Mouse (Mus musculus) brain, embryonic 18.5 days (tissue): ENCODE measurements around the gene Smarcc2.

Source experiments
- DNase-seq: peaks from one replicate; pipeline ENCODE4 v3.0.0-alpha.2; 2012; ENCODE audit warnings: low read depth, low spot score

The Smarcc2 gene

DNA sequence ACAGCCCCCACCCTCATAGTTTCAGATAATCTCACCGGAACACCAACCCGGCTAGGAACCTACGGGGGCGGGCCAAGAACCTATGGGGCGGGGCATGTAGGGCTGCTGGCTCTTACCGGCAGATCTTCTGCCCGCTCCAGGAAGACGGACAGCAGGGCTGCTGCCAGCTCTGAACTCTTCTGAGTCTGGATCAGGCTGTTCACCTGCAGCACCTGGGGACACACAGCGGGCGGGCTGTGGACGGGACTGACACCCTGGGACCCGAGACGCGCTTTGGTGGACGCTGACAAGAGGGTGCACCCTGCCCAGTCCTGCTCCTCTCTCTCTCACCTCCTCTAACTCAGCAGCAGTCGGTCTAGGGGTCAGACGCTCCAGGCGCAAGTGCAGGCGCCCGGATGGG lies 57.0 kb downstream of the Smarcc2 start:
- no peak for DNase-seq

DNA sequence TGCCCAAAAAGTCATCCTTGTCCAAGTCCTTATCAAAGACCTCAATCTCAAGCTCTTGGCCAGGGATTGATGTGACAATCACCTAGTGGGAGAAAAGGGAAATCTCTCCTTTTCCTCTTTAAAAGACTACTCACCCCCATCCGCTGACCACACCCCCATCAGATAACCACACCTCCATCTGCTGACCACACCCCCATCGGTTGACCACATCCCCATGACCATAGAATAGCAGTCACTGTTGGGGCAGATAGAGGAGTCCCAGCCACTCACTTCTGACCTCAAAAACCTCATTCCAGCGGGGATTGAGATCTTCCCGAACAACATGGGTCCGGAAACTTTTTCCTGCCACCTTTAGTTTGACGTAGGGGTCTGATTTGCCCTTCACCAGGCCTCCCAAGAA lies 57.6 kb downstream of the Smarcc2 start:
- DNase-seq: no peak

DNA sequence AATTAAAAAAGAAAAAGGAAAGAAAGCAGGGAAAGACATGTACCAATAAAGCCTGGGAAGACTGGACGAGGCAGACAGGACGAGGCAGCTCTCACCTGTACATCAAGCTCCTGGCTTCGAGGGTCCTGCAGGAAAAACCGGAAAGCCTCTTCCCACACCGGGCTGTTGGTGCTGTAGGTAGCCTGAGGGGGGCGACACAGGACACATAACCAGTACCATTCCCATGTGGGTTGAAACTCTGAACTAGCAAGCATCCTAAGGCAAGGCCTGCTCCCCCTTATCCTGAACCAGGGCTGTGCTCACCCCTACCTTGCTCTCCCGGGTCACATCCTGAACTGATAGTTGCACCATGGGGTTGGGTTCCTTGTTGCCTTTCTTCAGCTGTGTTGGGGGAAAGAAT lies 59.8 kb downstream of the Smarcc2 start:
- DNase-seq: no peak

DNA sequence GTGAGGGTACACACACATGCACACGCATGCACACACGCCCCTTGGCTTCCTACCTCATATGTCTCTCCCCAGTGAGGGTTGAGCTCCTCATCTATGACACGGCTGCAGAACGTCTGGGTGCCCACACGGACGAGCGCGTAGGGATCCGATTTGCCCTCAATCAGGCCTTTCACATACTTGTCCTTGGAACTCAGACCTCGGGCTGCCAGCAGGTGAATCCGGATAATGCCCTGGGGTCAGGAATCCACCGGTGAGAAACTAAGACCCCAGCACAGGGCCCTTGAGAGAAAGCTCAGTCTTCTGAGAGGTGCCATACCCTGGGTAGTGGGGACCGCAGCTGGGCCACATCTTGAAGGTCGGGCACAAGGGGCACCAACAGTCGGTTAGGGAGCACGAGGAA lies 61.5 kb downstream of the Smarcc2 start:
- DNase-seq: no peak

DNA sequence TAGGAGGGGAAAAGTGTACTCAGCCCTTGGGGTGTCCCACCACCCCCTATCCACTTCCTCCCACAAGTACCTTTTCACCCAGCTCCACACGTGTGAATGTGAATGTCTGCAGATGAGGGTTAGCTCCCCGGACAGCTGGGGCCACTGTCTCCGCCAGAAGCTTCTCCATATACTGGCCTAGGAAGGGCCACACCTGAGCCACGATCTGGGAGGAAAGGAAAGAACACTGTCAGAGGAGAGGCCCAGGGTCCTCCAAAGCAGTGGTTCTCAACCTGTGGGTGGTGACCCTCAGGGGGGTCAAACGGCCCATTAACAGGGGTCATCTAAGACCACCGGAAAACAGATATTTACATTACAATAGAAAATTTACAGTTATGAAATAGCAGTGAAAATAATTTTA lies 63.3 kb downstream of the Smarcc2 start:
- DNase-seq: no peak

DNA sequence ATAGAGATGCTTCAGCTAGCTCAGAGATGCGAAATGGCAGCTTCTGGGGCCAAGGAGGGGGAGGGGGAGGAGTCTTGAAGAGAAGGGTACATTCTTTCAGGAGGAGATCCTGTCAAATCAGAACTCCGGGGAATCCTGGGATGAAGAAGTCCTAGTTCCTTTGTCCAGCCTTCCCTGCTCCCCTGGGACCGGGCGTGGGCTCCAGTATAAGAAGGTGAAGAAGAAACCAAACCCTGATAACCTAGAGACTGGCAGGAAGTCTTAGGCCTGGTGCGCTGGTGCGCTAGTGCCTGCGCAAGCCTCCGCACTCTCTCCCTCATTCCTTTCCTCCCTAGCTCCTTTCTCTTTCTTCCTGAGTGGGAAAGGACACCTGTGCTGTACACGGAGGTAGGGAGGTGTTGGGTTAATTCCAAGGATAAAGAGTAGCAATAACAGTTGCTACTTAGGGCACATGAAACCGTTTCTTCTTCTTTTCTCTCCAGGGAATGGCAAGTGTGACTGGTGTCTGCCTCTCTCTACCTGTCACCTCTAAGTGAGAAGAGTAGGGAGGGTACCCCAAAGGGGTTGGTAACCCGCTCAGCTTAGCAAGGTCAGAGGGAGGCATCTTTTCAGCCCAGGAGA lies 65.2 kb downstream of the Smarcc2 start:
- DNase-seq: no peak

DNA sequence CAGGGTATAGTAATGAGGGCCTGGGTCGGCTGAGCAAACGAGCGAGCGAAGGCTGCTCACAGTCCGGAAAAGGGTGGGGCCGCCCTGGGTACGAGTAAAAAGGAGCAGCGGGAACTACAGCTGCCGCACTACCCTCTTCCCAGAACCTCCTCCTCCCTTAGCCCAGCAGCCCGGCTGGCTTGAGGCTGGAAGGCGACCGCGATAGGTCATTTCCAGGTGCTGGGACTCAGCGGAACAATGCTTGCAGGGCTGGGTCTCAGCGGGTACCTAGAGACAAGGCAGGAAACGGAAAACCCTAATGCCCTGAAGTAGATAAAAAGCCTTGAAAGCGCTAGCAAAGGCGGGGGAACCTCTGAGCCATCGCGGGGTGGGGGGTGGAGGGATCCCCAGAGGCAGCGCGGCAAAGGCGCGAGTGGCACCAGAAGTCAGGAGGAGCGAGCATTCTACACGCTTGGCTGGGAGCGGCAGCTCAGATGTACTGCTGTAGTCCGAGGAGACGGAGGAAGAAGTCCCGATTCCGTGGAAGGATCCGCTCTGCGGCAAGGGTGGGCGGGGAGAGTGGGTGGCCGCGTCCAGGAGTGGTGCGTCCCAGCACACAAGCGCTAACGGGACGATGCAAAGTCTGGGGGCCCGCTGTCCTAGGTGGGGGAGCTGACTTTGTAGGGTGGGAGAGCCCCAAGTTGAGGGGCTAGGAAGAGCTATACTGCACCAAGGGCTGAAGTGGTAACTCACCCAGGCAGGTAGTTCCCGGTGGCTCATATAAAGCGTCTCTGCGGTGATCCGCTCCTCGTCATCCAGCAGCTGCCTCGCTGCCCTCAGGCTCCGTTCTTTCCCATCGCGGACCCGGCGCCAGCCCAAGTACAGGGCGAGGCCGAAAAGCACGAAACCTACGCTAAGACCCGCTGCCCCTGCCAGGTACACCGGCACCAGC lies 65.9 kb downstream of the Smarcc2 start:
- DNase-seq: no peak

DNA sequence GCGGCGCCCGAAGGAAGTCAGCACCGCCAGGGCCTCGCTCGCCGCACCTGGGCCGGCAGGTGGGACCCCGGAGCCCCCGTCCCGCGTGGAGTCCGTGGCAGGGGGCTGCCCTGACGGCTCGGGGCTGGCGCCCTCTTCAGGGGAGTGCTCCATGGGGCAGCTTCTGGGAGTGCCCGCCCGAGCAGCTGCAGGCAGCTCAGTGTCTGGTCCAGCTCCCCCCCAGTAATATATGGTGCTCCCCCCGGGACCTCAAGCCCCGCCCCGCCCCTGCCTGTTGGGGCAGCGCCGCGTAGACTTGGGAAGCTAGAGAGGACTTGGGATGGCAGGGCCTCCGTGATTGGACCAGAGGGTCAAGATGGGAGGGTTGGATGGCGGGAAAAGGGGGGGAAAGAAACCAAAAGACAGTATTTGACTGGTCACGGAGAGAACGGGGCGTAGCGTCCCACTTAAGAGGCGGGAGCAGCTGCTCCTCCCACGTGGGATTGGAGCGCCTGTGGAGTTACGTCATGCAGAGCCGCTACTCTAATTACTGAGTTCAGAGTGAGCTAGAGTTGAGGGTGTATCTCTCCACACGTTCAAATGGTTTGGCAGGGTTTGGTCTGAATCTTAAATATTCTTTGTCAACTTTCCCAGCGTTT lies 66.7 kb downstream of the Smarcc2 start, which contains the start of gene Esyt1:
TSS of gene Esyt1 (minus strand) at position 201 of the 638 bp plus-strand sequence.
- peak; percentile 90 for DNase-seq

DNA sequence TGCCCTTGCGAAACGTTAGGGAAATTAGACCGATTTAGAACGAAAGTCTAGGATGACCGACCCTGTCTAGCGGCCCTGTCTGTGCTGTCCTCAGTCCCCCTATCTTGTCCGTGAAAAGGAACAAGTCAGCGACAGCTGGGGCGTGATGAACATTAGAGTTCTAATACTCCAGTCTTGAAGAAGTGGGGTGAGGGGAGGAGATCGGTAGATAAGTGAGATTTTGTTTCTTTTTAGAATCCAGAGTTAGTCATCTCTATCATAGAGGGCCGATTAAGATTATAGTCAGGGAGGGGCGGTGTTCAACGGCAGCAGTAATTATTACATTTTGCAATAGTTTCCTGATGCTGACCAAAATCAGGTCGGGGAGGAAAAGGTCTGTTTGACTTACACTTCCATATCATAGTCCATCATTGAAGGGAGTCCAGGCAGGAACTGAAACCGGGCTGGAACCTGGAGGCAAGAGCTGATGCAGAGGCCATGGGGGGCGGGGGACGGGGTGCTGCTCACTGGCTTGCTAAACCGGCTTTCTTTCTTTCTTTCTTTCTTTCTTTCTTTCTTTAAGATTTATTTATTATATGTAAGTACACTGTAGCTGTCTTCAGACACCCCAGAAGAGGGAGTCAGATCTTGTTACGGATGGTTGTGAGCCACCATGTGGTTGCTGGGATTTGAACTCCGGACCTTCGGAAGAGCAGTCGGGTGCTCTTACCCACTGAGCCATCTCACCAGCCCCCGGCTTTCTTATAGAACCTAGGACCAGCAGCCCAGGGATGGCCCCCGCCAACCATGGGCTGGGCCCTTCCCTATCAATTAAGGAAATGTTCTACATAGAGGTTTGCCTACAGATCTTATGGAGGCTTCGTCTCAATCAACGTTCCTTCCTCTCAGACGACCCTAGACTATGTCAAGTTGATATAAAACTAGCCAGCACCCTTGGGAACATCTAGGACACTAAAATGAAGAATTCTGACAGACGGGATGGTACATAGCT lies 67.6 kb downstream of the Smarcc2 start:
- DNase-seq: no peak

DNA sequence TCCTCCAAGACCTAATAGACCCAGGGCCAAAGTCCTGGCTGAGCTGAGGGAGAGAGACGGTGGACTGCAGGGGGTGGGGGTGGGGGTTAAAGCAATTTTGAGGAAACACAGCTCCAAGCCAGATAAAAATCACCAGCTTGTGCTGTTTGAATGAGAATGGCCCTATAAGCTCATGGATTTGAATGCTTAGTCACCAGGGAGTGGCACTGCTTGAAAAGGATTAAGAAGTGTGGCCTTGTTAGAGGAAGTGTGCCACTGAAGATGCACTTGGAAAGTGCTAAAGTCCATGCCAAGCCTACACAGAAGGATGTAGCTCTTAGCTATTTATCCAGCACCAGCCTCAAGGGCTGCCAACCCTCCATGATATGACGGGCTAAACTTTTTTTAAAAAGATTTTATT lies 76.2 kb downstream of the Smarcc2 start:
- no peak for DNase-seq

DNA sequence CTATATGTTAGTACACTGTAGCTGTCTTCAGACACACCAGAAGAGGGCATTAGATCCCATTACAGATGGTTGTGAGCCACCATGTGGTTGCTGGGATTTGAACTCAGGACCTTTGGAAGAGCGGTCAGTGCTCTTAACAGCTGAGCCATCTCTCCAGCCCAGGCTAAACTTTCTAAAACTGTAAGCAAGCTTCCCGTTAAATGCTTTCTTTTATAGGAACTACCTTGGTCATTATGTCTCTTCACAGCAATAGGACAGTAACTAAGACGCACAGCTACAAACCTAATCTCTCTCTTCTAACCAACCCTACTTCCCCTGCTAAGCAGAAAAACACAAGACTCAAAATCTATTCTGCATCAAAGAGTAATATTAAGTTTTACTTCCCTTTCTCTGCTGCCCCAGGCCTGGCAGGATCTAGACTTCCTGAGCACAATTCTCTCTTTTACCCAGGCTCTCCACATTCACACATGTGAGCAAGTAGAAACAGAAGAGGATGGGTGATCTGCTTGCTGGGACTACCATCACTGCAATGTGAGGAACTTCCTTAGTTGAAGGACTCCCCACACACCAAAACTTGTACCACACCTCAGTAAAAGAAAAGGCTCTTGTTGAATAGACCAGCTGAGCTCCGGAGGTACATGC lies 76.7 kb downstream of the Smarcc2 start:
- no peak for DNase-seq

DNA sequence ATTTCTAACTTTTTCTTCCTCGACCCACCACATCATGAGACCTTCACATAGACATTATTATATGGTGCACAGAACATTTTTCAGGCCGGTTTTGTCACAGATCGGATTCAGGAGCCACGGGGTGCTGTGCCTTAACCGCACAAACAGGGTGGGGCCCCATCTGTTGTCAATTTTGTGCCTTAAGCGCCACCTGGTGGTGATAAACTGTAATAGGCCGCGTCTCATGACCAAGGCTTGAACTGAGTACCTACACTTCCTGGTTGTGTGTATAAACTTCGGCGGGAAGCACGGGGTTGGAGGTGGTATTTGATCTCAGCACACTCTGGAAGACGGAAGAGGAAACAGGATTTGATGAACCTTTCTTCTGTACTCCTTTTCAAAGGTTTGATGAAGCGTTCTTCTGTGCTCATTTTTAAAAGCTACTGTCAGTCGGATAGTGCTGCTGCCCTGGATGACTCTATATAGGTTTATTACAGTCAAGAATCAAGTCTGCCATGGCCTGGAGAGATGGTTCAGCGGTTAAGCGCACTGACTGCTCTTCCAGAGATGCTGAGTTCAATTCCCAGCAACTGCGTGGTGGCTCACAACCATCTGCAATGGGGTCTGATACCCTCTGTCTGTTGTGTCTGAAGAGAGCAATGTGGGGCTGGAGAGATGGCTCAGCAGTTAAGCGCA lies 77.4 kb downstream of the Smarcc2 start:
- no peak for DNase-seq

DNA sequence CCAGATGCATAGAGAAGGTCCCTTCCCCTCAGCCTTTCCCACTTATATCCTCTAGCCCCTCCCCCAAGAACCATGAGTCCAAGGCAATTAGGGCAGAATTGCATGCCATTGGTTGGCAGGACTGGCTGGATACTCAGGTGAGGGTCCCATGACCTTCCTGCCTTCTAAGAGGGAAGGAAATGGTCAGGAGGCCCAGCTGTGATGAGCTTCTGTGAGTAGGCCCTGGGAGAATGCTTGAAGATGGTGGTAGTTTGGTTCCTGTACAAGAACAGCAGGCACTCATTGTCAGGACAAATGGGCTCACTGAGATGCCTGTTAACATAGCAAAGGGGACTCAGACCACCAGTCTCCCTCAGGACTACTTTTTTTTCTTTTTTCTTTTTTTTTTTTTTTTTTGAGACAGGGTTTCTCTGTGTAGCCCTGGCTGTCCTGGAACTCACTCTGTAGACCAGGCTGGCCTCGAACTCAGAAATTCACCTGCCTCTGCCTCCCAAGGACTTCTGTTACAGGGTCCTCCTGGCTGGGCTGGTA lies 79.4 kb downstream of the Smarcc2 start:
- DNase-seq: no peak
